Mouse (Mus musculus): Measurements from ENCODE around the gene Cfap69.
"Not testable (repeated sequence)": the region's sequence is repeated elsewhere in the genome, so short reads cannot be mapped to it uniquely, and the experiment has no call there.

The Cfap69 gene

GRCm38 (mm10) chr5:5663655-5664370, at the start of gene Cfap69:
Gene Cfap69, minus strand, starts transcription at chr5:5664239.
- DNase-seq (ENCODE audit: low spot score): peak; percentile 65

DNA sequence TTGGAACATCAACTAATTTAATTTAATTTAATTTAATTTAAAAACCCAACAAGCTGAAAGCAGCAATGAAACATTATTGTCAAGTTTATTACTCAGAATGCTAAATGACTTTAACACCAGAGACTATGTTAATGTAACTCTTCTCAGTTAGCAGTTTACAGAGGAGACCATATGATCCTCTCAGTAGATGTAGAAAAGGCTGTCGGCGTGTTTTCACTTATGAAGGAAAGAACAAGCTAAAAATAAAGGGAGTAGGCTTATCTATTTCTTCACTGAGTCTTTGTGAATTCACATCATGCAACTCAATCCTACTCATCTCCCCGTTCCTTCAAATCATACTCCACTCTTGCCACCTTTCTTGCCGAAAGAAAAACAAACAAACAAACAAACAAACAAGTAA, 47.0 kb upstream of the Cfap69 start:
- no peak for DNase-seq (ENCODE audit: low spot score)

GRCm38 (mm10) chr5:5707341-5708278, 43.6 kb upstream of the Cfap69 start:
- no peak for DNase-seq (ENCODE audit: low spot score)

DNA sequence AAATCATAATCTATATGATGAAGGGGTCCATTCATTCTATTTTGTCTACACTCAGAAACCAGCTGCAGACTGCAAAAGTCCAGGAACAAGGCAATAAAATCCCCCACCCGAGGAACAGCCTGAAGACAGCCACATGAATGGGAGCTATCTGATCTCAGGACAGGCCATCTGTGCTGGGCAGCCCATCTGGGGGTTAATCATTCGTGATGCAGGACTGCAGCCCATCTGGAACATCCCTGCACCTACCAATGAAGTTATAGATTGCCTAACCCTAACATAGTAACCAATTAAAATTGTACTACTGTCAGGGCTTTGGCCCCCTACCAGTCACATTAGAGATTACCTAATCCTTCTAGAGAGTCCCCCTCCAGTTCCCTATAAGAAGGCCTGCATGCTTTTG, 41.0 kb upstream of the Cfap69 start:
- DNase-seq (ENCODE audit: low spot score): no peak

DNA sequence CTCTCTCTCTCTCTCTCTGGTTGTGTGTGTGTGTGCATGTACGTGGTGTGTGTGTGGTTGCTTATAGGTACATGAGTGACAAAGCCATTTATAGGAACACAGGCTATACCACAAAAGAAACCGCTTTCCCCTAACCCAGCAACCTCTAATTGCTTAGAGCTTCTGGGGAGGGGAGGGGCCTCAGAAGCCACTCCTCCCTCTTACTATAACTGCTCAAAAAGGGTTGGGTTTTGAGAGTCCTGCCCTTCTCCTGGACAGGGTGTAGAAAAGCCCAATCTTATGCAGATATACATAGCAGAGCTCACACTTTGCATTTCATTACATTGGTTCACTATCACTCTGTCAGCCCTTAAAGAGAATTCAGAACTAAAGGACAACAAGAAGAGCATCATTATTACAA, 36.3 kb upstream of the Cfap69 start:
- DNase-seq (ENCODE audit: low spot score): no peak

DNA sequence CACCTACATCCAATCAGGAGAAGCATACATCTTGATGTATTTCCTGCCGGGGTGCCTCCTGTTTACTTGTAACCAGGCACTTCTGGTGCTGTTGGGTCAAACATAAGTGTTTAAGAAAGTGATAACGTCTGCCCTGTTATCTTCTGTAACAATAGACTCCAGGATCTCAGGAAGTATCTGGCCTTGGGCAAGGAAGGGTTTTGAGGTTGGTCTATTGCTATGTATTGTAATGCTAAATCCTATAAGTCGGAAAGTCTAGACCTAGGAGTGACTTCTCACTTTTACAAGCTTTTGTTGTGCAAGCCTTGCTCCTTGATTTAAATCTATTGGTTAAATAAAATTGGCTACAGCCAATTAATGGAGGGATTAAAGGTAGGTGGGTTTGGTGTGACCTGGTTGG, 34.8 kb upstream of the Cfap69 start:
- DNase-seq (ENCODE audit: low spot score): no peak

- no peak for DNase-seq (ENCODE audit: low spot score)
Observed at GRCm38 (mm10) chr5:5695401-5695942, 31.4 kb upstream of the Cfap69 start.

- DNase-seq (ENCODE audit: low spot score): peak; percentile 57
Observed at GRCm38 (mm10) chr5:5693956-5694653, 30.1 kb upstream of the Cfap69 start, which contains the start of gene Steap2. Gene Steap2, minus strand, starts transcription at chr5:5694578.

GRCm38 (mm10) chr5:5693541-5693955, 29.5 kb upstream of the Cfap69 start:
- DNase-seq (ENCODE audit: low spot score): no peak

DNA sequence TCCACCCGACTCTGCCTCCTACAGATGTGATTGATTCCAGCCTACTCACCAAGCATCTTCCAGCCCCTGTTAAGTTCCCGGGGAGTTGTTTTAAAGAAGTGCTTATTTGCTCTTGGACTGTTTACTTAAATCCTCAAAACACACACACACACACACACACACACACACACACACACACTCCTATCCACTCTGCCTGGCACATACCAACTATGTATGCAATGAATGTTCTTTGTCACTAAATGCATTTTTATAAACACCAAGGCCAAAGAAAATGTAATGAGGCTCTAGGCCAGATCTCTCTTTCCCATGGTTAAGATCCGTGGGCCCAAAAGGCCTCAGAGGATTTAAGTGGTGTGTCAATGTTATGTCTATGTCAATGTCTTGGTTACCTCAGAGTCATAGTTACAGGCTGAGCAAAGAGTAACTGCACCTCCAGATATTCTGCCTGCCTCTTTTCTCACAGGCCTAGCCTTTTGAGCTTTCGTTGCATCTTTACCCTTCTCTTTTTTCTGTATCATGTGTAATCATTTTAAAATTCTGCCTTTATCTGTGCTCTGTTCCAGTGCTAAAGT, 28.2 kb upstream of the Cfap69 start:
- no peak for DNase-seq (ENCODE audit: low spot score)

DNA sequence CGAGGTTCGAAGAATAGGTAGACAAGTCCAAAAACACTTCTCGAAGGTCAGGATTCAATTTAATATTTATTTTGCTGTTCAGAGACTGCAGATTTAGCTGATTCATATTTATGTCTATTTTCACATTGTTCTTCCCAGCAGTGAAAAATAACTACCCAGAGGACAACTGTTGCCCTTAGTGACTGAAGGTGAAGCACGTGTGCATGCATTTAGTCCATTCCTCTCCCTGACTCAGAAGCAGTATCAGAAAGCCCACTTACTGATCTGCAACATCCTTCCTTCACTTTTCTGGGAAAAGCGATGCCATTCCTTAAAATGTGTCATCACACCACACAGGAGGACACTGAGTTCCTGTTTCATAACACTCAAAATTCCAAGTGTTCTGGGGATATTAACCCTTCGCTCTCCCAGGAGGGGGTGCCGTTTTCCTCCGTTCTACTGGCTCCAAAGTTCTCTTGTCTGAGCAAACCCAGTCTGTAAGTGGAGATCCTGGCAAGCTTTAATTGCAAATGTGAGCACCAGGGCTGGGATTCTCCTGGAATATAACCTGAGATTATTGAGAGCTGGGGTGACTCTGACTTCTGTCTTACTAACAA, 25.0 kb upstream of the Cfap69 start:
- DNase-seq (ENCODE audit: low spot score): no peak

- DNase-seq (ENCODE audit: low spot score): peak; percentile 20
Observed at GRCm38 (mm10) chr5:5688228-5688627, 24.2 kb upstream of the Cfap69 start.

GRCm38 (mm10) chr5:5686973-5687372, 22.9 kb upstream of the Cfap69 start:
- DNase-seq (ENCODE audit: low spot score): no peak

GRCm38 (mm10) chr5:5684946-5685345, 20.9 kb upstream of the Cfap69 start:
- DNase-seq (ENCODE audit: low spot score): not testable (repeated sequence)

GRCm38 (mm10) chr5:5683292-5683691, 19.3 kb upstream of the Cfap69 start:
- no peak for DNase-seq (ENCODE audit: low spot score)

DNA sequence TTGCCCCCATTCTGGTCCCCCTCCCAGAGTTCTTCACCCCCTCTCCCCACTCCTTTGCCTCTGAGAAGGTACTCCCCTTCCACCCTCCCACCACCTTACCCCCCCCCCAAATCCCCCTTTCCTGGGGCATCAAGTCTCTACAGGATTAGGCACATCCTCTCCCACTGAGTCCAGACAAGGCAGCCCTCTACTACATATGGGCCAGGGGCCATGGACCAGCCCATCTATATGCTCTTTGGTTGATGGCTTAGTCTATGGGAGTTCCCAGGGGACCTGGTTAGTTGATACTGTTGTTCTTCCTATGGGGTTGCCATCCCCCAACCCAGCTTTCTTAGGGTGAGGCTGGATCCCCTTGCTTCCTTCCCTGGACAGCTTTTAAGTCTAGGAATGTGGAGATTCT, 15.4 kb upstream of the Cfap69 start:
- no peak for DNase-seq (ENCODE audit: low spot score)

GRCm38 (mm10) chr5:5676082-5676481, 12.0 kb upstream of the Cfap69 start:
- no peak for DNase-seq (ENCODE audit: low spot score)

- no peak for DNase-seq (ENCODE audit: low spot score)
Observed at GRCm38 (mm10) chr5:5668920-5669319, 4.9 kb upstream of the Cfap69 start.

GRCm38 (mm10) chr5:5664371-5664926, 410 bp upstream of the Cfap69 start:
- no peak for DNase-seq (ENCODE audit: low spot score)

DNA sequence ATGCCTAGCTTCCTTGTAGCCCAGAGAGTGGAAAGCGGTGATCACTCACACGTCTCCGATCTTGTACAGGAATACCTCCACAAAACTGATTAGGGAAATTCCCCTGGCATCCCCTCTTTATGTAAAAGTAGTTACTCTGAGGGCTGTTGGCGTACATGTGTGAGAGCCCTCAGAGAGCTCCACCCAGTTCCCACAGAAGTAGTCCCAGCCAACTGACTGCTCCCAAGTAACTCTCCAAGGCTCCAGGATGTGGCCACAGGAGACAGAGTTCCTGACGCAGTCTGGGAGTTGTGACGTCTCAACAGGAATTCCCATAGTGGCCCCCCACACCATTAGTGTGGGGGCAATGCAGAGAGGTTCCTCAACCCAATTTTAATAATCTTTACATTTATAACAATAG, 982 bp downstream of the Cfap69 start:
- DNase-seq (ENCODE audit: low spot score): no peak

DNA sequence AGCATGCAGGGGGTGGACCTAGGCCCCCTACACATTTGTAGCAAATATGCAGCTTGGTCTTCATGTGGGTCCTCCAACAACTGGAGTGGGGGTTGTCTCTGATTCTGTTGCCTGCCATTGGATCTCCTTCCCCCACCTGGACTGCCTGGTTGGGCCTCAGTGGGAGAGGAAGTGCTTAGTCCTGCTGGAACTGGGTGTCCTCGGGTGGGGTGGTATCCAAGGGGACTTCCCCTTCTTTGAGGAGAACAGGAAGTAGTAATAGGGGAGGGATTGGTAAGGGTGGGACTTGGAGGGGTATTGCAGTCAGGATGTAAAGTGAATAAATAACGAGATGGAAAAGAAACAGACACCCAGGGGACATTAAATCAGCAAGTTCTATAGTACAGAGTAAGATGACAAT, 5.4 kb downstream of the Cfap69 start:
- no peak for DNase-seq (ENCODE audit: low spot score)
